Mouse (Mus musculus): ENCODE measurements around the gene Bnc2.

DNA sequence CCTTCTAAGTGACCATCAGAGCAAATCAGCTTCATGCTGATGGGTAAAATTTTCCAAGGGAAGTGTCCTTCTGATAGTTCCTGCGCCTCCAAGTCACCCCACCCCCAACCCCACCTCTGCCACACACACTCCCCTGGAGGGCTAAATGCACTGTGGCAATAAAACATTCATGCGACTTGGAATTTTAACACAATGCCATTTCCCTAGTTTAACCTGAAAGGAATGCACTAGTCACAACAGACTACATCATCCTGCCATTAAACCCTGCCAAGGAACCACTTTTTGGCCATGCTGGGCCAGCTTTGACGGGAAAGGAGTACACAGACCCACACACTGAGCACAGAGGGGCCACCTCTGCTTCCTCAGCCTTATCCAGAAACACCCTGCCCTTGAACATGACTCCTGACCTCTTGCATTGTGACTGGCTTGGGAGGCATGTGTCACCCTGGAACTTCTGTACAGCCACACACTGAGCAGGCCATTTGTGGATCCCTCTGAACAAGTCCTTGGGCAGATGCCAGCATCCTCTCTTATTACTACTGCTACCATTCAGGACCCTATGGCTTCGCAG is 151.3 kb downstream of the Bnc2 start:
- TF ChIP-seq POLR2A (IDR thresholded peaks at IDR 0.05; ENCODE audit: insufficient read length, low read depth) (no peak), POLR2AphosphoS2 (IDR thresholded peaks at IDR 0.05; ENCODE audit: insufficient read length, low read depth) (no peak)
